Mouse (Mus musculus): ENCODE results near the gene Fam206a. TPM values are rescaled to one million over a fixed set of nuclear protein-coding genes. Genes with fewer than 3 reads are reported as not detected.

Fam206a gene
- 6.5 and 6.7 TPM in 2 replicates for polyA plus RNA-seq (2012; ENCODE audit: low replicate concordance)

GRCm38 (mm10) chr4:56801907-56802668, at the start of gene Fam206a, which contains the start of gene Elp1:
Gene Fam206a (plus strand): TSS chr4:56802345.
Gene Elp1 (minus strand): TSS chr4:56802331.

Other genes with a start within 250 kb of the Fam206a start
- not detected in 2 replicates for gene Gm26657, start 62.3 kb upstream of the Fam206a start, polyA plus RNA-seq (2012; ENCODE audit: low replicate concordance)
- gene Actl7b, start 60.9 kb upstream of the Fam206a start, polyA plus RNA-seq (2012; ENCODE audit: low replicate concordance) = 0.20 TPM in 2 replicates
- gene Actl7a, start 58.9 kb upstream of the Fam206a start, polyA plus RNA-seq (2012; ENCODE audit: low replicate concordance) = not detected in 2 replicates
- gene Elp1, start within 50 bp of the Fam206a start, polyA plus RNA-seq (2012; ENCODE audit: low replicate concordance) = 0.60 and 2.2 TPM in 2 replicates
- 7.8 and 9.3 TPM in 2 replicates for gene Ctnnal1, start 62.8 kb downstream of the Fam206a start, polyA plus RNA-seq (2012; ENCODE audit: low replicate concordance)
- 1.7 and 3.1 TPM in 2 replicates for gene Tmem245, start 145.1 kb downstream of the Fam206a start, polyA plus RNA-seq (2012; ENCODE audit: low replicate concordance)
- 0.02 TPM in 1 of 2 replicates, not detected in the other for gene Frrs1l, start 188.0 kb downstream of the Fam206a start, polyA plus RNA-seq (2012; ENCODE audit: low replicate concordance)